Comparison of ENCODE assay signal across 8 mouse cellular contexts in genomic region chr11:98962421-98963095, GRCm38 (mm10). TPM values are rescaled to one million over a fixed set of nuclear protein-coding genes. Genes with fewer than 3 reads are reported as not detected.
DNase-seq lines count a peak whose midpoint lies in the region; ATAC-seq and TF ChIP-seq lines count a peak whose summit lies in the region.

No protein-coding gene starts in this region.

- DNase-seq in heart, adult 18-20 months, result no peak
- no peak for DNase-seq in G1E (ENCODE audit: low spot score)
- DNase-seq in heart, postnatal 0 days (ENCODE audit: low spot score), result no peak
- no peak for DNase-seq in lung, postnatal 0 days (ENCODE audit: low spot score)
- DNase-seq in cerebellum, adult 2 months, result no peak
- DNase-seq in gastrocnemius, adult 8-10 months (ENCODE audit: low spot score in 2 of 2), result no peak

- TF ChIP-seq POLR2A in cerebellum, adult 2 months (IDR thresholded peaks at IDR 0.05; ENCODE audit: borderline replicate concordance, insufficient read depth, low read length), result no peak

- peaks cover 5% of the 10 kb centered on the region; the same call in 1 of the 2 replicates for H3K36me3 ChIP-seq in heart, embryonic 11.5 days (ENCODE audit: control insufficient read depth, insufficient read depth, low read length)
- H3K36me3 ChIP-seq in G1E (replicated peaks), result peaks cover 62% of the 10 kb centered on the region
- 0 out of 2 replicates have a peak, but pooled peaks cover 6% of the 10 kb centered on the region for H3K36me3 ChIP-seq in heart, postnatal 0 days (replicated peaks; ENCODE audit: control insufficient read depth, insufficient read depth, low read length)
- peaks cover 3% of the 10 kb centered on the region; the same call in 1 of the 2 replicates for H3K36me3 ChIP-seq in lung, postnatal 0 days (ENCODE audit: insufficient read depth, low read length)

- WGBS in heart, embryonic 11.5 days (ENCODE audit: insufficient replicate concordance), result 10% methylated on average over 12 of the region's 12 CpGs
- 25% methylated on average over 12 of the region's 12 CpGs for WGBS in heart, postnatal 0 days
- 11% methylated on average over 12 of the region's 12 CpGs for WGBS in lung, postnatal 0 days
- 67% methylated on average over 12 of the region's 12 CpGs for WGBS in cerebellum, adult 2 months

- peak overlapping the region; percentile 63 for H3K9ac ChIP-seq in heart, embryonic 11.5 days (ENCODE audit: low read depth, low read length)
- peak overlapping the region; percentile 51; the same call in 1 of the 2 replicates for H3K9ac ChIP-seq in heart, postnatal 0 days (replicated peaks; ENCODE audit: low read depth, low read length)
- H3K9ac ChIP-seq in lung, postnatal 0 days (replicated peaks; ENCODE audit: low read depth), result peak overlapping the region; percentile 69

- no peak for ATAC-seq in heart, embryonic 11.5 days (replicated peaks; ENCODE audit: insufficient number of reproducible peaks, low FRiP score, low TSS enrichment)
- ATAC-seq in G1E (ENCODE audit: extremely low read depth, insufficient number of reproducible peaks, low FRiP score, poor library complexity, severe bottlenecking), result no peak
- ATAC-seq in heart, postnatal 0 days (ENCODE audit: insufficient read depth, low read depth), result no peak
- ATAC-seq in lung, postnatal 0 days, result no peak
- ATAC-seq in megakaryocyte-erythroid progenitor cell, adult 5-6 weeks (replicated peaks; ENCODE audit: low FRiP score, low TSS enrichment, poor library complexity, severe bottlenecking), result no peak

- H3K9me3 ChIP-seq in heart, embryonic 11.5 days (replicated peaks; ENCODE audit: control insufficient read depth, low read length), result no peaks in the 10 kb centered on the region
- H3K9me3 ChIP-seq in G1E (replicated peaks), result no peaks in the 10 kb centered on the region
- H3K9me3 ChIP-seq in heart, postnatal 0 days (replicated peaks; ENCODE audit: control insufficient read depth, low read length), result no peaks in the 10 kb centered on the region
- no peaks in the 10 kb centered on the region for H3K9me3 ChIP-seq in lung, postnatal 0 days (ENCODE audit: low read length)

- H3K4me2 ChIP-seq in heart, embryonic 11.5 days, result peak overlapping the region; percentile 97
- peak overlapping the region; percentile 84 for H3K4me2 ChIP-seq in heart, postnatal 0 days (ENCODE audit: low read depth, low read length)
- H3K4me2 ChIP-seq in lung, postnatal 0 days (replicated peaks; ENCODE audit: low read depth, low read length), result peak overlapping the region; percentile 98

- TF ChIP-seq EP300 in heart, postnatal 0 days (IDR thresholded peaks at IDR 0.05; ENCODE audit: low read depth), result no peak
- TF ChIP-seq EP300 in lung, postnatal 0 days (IDR thresholded peaks at IDR 0.05), result no peak

- no peaks in the 10 kb centered on the region for H3K27me3 ChIP-seq in heart, embryonic 11.5 days (ENCODE audit: control insufficient read depth, insufficient read depth, low read length)
- H3K27me3 ChIP-seq in G1E (ENCODE audit: insufficient read depth, low read length), result peaks cover 24% of the 10 kb centered on the region
- no peaks in the 10 kb centered on the region for H3K27me3 ChIP-seq in heart, postnatal 0 days (ENCODE audit: control insufficient read depth, insufficient read depth, low read length)
- H3K27me3 ChIP-seq in lung, postnatal 0 days (replicated peaks; ENCODE audit: insufficient read depth, low read length), result no peaks in the 10 kb centered on the region
- H3K27me3 ChIP-seq in cerebellum, adult 2 months (ENCODE audit: control insufficient read depth, insufficient read depth, low read length), result no peaks in the 10 kb centered on the region

- H3K4me1 ChIP-seq in heart, embryonic 11.5 days (ENCODE audit: control insufficient read depth, insufficient read depth, low read length), result peaks cover 84% of the 10 kb centered on the region
- H3K4me1 ChIP-seq in G1E (ENCODE audit: insufficient read depth, low read depth, low read length), result peaks cover 96% of the 10 kb centered on the region
- peaks cover 63% of the 10 kb centered on the region for H3K4me1 ChIP-seq in heart, postnatal 0 days (ENCODE audit: control insufficient read depth, insufficient read depth)
- peaks cover 40% of the 10 kb centered on the region for H3K4me1 ChIP-seq in lung, postnatal 0 days (ENCODE audit: insufficient read depth, low read depth, low read length)
- peaks cover 47% of the 10 kb centered on the region for H3K4me1 ChIP-seq in cerebellum, adult 2 months (ENCODE audit: control insufficient read depth, insufficient read depth, low read length)

- TF ChIP-seq CTCF in G1E (IDR thresholded peaks at IDR 0.05; ENCODE audit: low read depth, low read length), result no peak
- TF ChIP-seq CTCF in heart, postnatal 0 days (IDR thresholded peaks at IDR 0.05; ENCODE audit: low read depth), result no peak
- TF ChIP-seq CTCF in lung, postnatal 0 days (IDR thresholded peaks at IDR 0.05), result 0 out of 2 replicates have a peak, but pooled peaks have one; percentile 22
- TF ChIP-seq CTCF in cerebellum, adult 2 months (IDR thresholded peaks at IDR 0.05; ENCODE audit: borderline replicate concordance, insufficient read depth, low read depth, low read length), result no peak

- H3K4me3 ChIP-seq in heart, embryonic 11.5 days (ENCODE audit: low read depth, low read length), result peak overlapping the region; percentile 65
- H3K4me3 ChIP-seq in G1E (ENCODE audit: low read depth, low read length), result peak overlapping the region; percentile 77
- H3K4me3 ChIP-seq in heart, postnatal 0 days (ENCODE audit: low read depth, low read length), result peak overlapping the region; percentile 59
- H3K4me3 ChIP-seq in lung, postnatal 0 days (ENCODE audit: low read depth, low read length), result peak overlapping the region; percentile 63
- H3K4me3 ChIP-seq in cerebellum, adult 2 months (replicated peaks; ENCODE audit: insufficient read depth, low read depth, low read length), result no peak overlapping the region

- H3K27ac ChIP-seq in heart, embryonic 11.5 days (ENCODE audit: low read depth, low read length), result peak overlapping the region; percentile 83
- peak overlapping the region; percentile 81 for H3K27ac ChIP-seq in heart, postnatal 0 days (ENCODE audit: low read depth)
- peak overlapping the region; percentile 84 for H3K27ac ChIP-seq in lung, postnatal 0 days (ENCODE audit: low read length)
- no peak overlapping the region for H3K27ac ChIP-seq in cerebellum, adult 2 months (ENCODE audit: insufficient read depth, low read length)

RNA-seq across cellular contexts. Expression of gene Gjd3, which starts 20.3 kb away (rescaled TPM):
- polyA plus RNA-seq in heart, embryonic 11.5 days (2014; fragmentation: Nextera tagmentation; extraction: Ambion mirVana), result 1.3 and 1.5 TPM in 2 replicates
- under 1 TPM; 0.36 to 0.45 TPM for total RNA-seq in heart, adult 18-20 months (2021)
- total RNA-seq in G1E (2014; fragmentation: Nextera tagmentation) (not detected in 2 replicates), G1E (2017) (not detected in 2 replicates)
- polyA plus RNA-seq in G1E (2012), result not detected in 2 replicates
- total RNA-seq in heart, postnatal 0 days (2014; rRNA removed; ENCODE audit: low replicate concordance), result 4.2 and 14.7 TPM in 2 replicates
- polyA plus RNA-seq in heart, postnatal 0 days (2015; fragmentation: Nextera tagmentation; extraction: Ambion mirVana), result 5.8 and 6.3 TPM in 2 replicates
- 0.56 and 1.0 TPM in 2 replicates for polyA plus RNA-seq in lung, postnatal 0 days (2015; fragmentation: Nextera tagmentation; extraction: Ambion mirVana)
- not detected in 2 replicates for total RNA-seq in megakaryocyte-erythroid progenitor cell, adult 5-6 weeks (2014; fragmentation: Nextera tagmentation)
- total RNA-seq in megakaryocyte-erythroid progenitor cell, adult 5-6 weeks (2017), result not detected in 2 replicates
- polyA plus RNA-seq in cerebellum, adult 2 months (2012; rRNA removed), result 1.2 and 2.1 TPM in 2 replicates
- total RNA-seq in gastrocnemius, adult 8-10 months (2022), result not detected

RNA-seq across cellular contexts. Expression of gene Rara, which starts 34.9 kb away (rescaled TPM):
- 34.9 and 36.6 TPM in 2 replicates for polyA plus RNA-seq in heart, embryonic 11.5 days (2014; fragmentation: Nextera tagmentation; extraction: Ambion mirVana)
- 10 to 100 TPM in 1 of 2 experiments, 1 to 10 TPM in 1; 8.7 to 10.1 TPM for total RNA-seq in heart, adult 18-20 months (2021)
- total RNA-seq in G1E (2014; fragmentation: Nextera tagmentation) (109 and 110 TPM in 2 replicates), G1E (2017) (16.9 and 17.1 TPM in 2 replicates)
- 84.4 and 103 TPM in 2 replicates for polyA plus RNA-seq in G1E (2012)
- 24.0 and 36.2 TPM in 2 replicates for total RNA-seq in heart, postnatal 0 days (2014; rRNA removed; ENCODE audit: low replicate concordance)
- 14.7 and 15.8 TPM in 2 replicates for polyA plus RNA-seq in heart, postnatal 0 days (2015; fragmentation: Nextera tagmentation; extraction: Ambion mirVana)
- polyA plus RNA-seq in lung, postnatal 0 days (2015; fragmentation: Nextera tagmentation; extraction: Ambion mirVana), result 26.2 and 28.8 TPM in 2 replicates
- total RNA-seq in megakaryocyte-erythroid progenitor cell, adult 5-6 weeks (2014; fragmentation: Nextera tagmentation), result 7.8 and 15.9 TPM in 2 replicates
- total RNA-seq in megakaryocyte-erythroid progenitor cell, adult 5-6 weeks (2017), result 2.2 and 3.0 TPM in 2 replicates
- polyA plus RNA-seq in cerebellum, adult 2 months (2012; rRNA removed), result 13.5 and 15.4 TPM in 2 replicates
- total RNA-seq in gastrocnemius, adult 8-10 months (2022), result 10 to 100 TPM in 2 of 4 experiments, 1 to 10 TPM in 2; 8.3 to 11.7 (median 9.5) TPM

RNA-seq across cellular contexts. Expression of gene Cdc6, which starts 55.0 kb away (rescaled TPM):
- polyA plus RNA-seq in heart, embryonic 11.5 days (2014; fragmentation: Nextera tagmentation; extraction: Ambion mirVana), result 33.6 and 34.0 TPM in 2 replicates
- under 1 TPM; 0.40 to 0.41 TPM for total RNA-seq in heart, adult 18-20 months (2021)
- 60.7 and 84.9 TPM in 2 replicates for total RNA-seq in G1E (2014; fragmentation: Nextera tagmentation)
- 52.7 and 63.4 TPM in 2 replicates for total RNA-seq in G1E (2017)
- 3.4 and 4.1 TPM in 2 replicates for polyA plus RNA-seq in G1E (2012)
- total RNA-seq in heart, postnatal 0 days (2014; rRNA removed; ENCODE audit: low replicate concordance), result 1.4 and 2.2 TPM in 2 replicates
- 4.2 and 4.5 TPM in 2 replicates for polyA plus RNA-seq in heart, postnatal 0 days (2015; fragmentation: Nextera tagmentation; extraction: Ambion mirVana)
- 2.5 and 2.6 TPM in 2 replicates for polyA plus RNA-seq in lung, postnatal 0 days (2015; fragmentation: Nextera tagmentation; extraction: Ambion mirVana)
- total RNA-seq in megakaryocyte-erythroid progenitor cell, adult 5-6 weeks (2014; fragmentation: Nextera tagmentation), result 85.0 and 101 TPM in 2 replicates
- total RNA-seq in megakaryocyte-erythroid progenitor cell, adult 5-6 weeks (2017), result 67.8 and 78.7 TPM in 2 replicates
- 0.30 and 0.36 TPM in 2 replicates for polyA plus RNA-seq in cerebellum, adult 2 months (2012; rRNA removed)
- total RNA-seq in gastrocnemius, adult 8-10 months (2022), result under 1 TPM in 2 of 4 experiments, not detected in 2; 0.07 to 0.13 TPM

Comparison
In these comparisons a context has a peak if more than half of its experiments do, and no peak if none do; other contexts are left out.
1. RNA of gene Cdc6, which starts 55.0 kb away (total RNA-seq): 67.8 to 101 TPM in megakaryocyte-erythroid progenitor cell, adult 5-6 weeks and 52.7 to 84.9 TPM in G1E; 1.4 to 2.2 TPM in heart, postnatal 0 days, 0.40 to 0.41 TPM in heart, adult 18-20 months and 0.07 to 0.13 TPM in gastrocnemius, adult 8-10 months; every median in the first group is over 10 times any median in the second.
2. Peak in every context shown above with its lines, with median percentiles within 50 percentile points of each other: H3K4me2 ChIP-seq and H3K9ac ChIP-seq.